Mouse (Mus musculus) subcutaneous adipose tissue, adult 2 months (tissue): ENCODE measurements around the gene Gm20388. TPM values are rescaled to one million over a fixed set of nuclear protein-coding genes. Genes with fewer than 3 reads are reported as not detected.

ENCODE experiments used
- polyA plus RNA-seq: library from polyadenylated mRNA; depleted of rRNA; stranded (reverse); fragments of >200 nt; gene quantifications from 2 replicates; pipeline ENCODE4 v1.2.3, GENCODE M21; 2012; ENCODE audit warnings: low replicate concordance

Gm20388 gene
- polyA plus RNA-seq, 1 experiment = 85.6 TPM

GRCm38 (mm10) chr8:123157888-123158465 is 3247.3 kb downstream of the Gm20388 start, which contains the start of gene Sult5a1:
Gene Sult5a1 (minus strand): TSS chr8:123158315.

GRCm38 (mm10) chr8:123185566-123186409 is 3275.1 kb downstream of the Gm20388 start, which contains the start of gene Dpep1:
Gene Dpep1 (plus strand): TSS chr8:123186242.

GRCm38 (mm10) chr8:123212321-123213117 is 3301.9 kb downstream of the Gm20388 start, which contains the start of the genes Chmp1a and Spata33:
Gene Chmp1a (minus strand): TSS chr8:123212763.
Gene Spata33 (plus strand): TSS chr8:123212832.

GRCm38 (mm10) chr8:123224278-123225266 is 3313.9 kb downstream of the Gm20388 start, which contains the start of gene Cdk10:
Gene Cdk10 (plus strand): TSS chr8:123224842.

GRCm38 (mm10) chr8:123235520-123236497 is 3325.2 kb downstream of the Gm20388 start, which contains the start of gene Spata2l:
Gene Spata2l (minus strand): TSS chr8:123236233.

GRCm38 (mm10) chr8:123254099-123254885 is 3343.7 kb downstream of the Gm20388 start, which contains the start of the genes Zfp276 and Vps9d1:
Gene Zfp276 (plus strand): TSS chr8:123254195.
Gene Vps9d1 (minus strand): TSS chr8:123254348.

GRCm38 (mm10) chr8:123318467-123318911 is 3407.8 kb downstream of the Gm20388 start, which contains the start of gene Fanca:
Gene Fanca (minus strand): TSS chr8:123318576.

GRCm38 (mm10) chr8:123332262-123333090 is 3421.8 kb downstream of the Gm20388 start, which contains the start of gene Spire2:
Gene Spire2 (plus strand): TSS chr8:123332713.

GRCm38 (mm10) chr8:123373403-123374238 is 3463.0 kb downstream of the Gm20388 start, which contains the start of gene Tcf25:
Gene Tcf25 (plus strand): TSS chr8:123373753.

GRCm38 (mm10) chr8:123406786-123407185 is 3496.1 kb downstream of the Gm20388 start, which contains the start of gene Mc1r:
Gene Mc1r (plus strand): TSS chr8:123407107.

GRCm38 (mm10) chr8:123411246-123411645 is 3500.6 kb downstream of the Gm20388 start, which contains the start of gene Tubb3:
Gene Tubb3 (plus strand): TSS chr8:123411424.

GRCm38 (mm10) chr8:123423441-123423840 is 3512.8 kb downstream of the Gm20388 start, which contains the start of gene Def8:
Gene Def8 (plus strand): TSS chr8:123423527.

GRCm38 (mm10) chr8:123477737-123478258 is 3567.2 kb downstream of the Gm20388 start, which contains the start of gene Afg3l1:
Gene Afg3l1 (plus strand): TSS chr8:123477903.

GRCm38 (mm10) chr8:123514781-123515539 is 3604.3 kb downstream of the Gm20388 start, which contains the start of gene Dbndd1:
Gene Dbndd1 (minus strand): TSS chr8:123515463.

GRCm38 (mm10) chr8:123518667-123519066 is 3608.0 kb downstream of the Gm20388 start, which contains the start of gene Gas8:
Gene Gas8 (plus strand): TSS chr8:123518834.

